Mouse (Mus musculus): Measurements from ENCODE around the gene Cntrob.

GRCm38 (mm10) chr11:69264276-69264675, 59.3 kb downstream of the Cntrob start:
- TF ChIP-seq CTCF (IDR thresholded peaks at IDR 0.05; ENCODE audit: borderline replicate concordance, insufficient read depth, low read length) = no peak
- TF ChIP-seq POLR2A (IDR thresholded peaks at IDR 0.05; ENCODE audit: low read depth, low read length) = no peak

All from embryonic fibroblast, embryonic 13.5 days (primary cell).